Mouse (Mus musculus): ENCODE measurements around the gene Dhps.

DNA sequence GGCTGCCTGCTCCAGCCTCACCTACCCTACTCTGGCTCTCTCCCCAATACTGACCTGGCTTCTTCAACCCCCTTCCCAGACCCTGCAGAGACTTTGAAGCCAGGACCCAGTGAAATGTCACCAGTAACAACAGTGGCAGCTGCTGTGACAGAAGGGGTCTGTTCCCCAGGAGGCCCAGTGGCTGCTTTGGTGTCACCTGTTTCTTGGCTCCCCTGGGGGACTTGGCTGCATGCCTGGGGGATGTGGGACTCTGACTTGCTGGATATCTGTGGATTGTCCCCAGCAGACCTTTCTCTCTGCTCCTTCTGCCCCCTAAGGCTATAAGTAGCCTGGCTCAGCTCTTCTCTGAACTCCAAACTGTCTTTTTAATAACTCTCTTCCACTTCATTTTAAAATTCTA is 3.6 kb upstream of the Dhps start, which contains the start of gene Gm5741:
- TF ChIP-seq CTCF (IDR thresholded peaks at IDR 0.05; ENCODE audit: low read depth, low read length) (no peak), EP300 (IDR thresholded peaks at IDR 0.05; ENCODE audit: insufficient read depth, low read depth, low read length) (no peak)
